Mouse (Mus musculus) bone marrow, adult 2 months (tissue): Measurements from ENCODE around the gene Gsap.

ENCODE experiments used
- CTCF ChIP-seq: fragments of 200-500 bp; IDR thresholded peaks from 2 replicates; pipeline ENCODE4 v1.5.1; 2011; ENCODE audit warnings: low read length, control low read depth; ENCODE audit not compliant: control insufficient read depth, insufficient read depth
- POLR2A ChIP-seq: fragments of 200-500 bp; IDR thresholded peaks from 2 replicates; pipeline ENCODE4 v1.6.1; 2011; ENCODE audit warnings: low read depth, mild to moderate bottlenecking, control low read depth, low read length, borderline replicate concordance; ENCODE audit not compliant: control insufficient read depth

DNA sequence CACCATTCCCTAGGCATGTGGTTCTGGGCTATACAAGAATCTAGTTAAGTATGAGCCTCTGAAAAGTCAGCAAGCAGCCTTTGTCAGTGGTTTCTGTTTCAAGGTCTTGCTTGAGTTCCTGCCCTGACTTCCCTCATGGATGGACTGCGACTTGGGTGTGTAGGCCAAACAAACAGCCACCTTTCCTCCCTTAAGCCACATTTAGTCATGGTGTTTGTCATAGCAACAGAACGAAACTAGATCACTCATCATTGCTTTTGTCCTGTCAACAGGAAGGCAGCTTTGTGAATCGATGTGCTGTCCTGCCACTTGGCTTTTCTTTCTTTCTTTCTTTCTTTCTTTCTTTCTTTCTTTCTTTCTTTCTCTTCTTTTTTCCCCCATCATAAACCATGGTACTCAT lies 26.9 kb downstream of the Gsap start:
- TF ChIP-seq POLR2A (no peak), CTCF (no peak)
